Mouse (Mus musculus): ENCODE data around the gene Cnn3. TPM values are rescaled to one million over a fixed set of nuclear protein-coding genes. Genes with fewer than 3 reads are reported as not detected.

Cnn3 gene
- polyA plus RNA-seq, 1 experiment from 2014 or later, result 668 TPM

- peaks cover 13% of the 10 kb centered on the region for H3K36me3 ChIP-seq (ENCODE audit: insufficient read depth, low read length)
- WGBS, result 66% methylated on average over 6 of the region's 6 CpGs
- no peak overlapping the region for H3K27ac ChIP-seq (ENCODE audit: low read length)
- no peak overlapping the region for H3K9ac ChIP-seq (replicated peaks; ENCODE audit: low read length)
- no peak for ATAC-seq (ENCODE audit: low FRiP score, low TSS enrichment)
- H3K27me3 ChIP-seq (ENCODE audit: insufficient read depth, low read length), result no peaks in the 10 kb centered on the region
- peaks cover 62% of the 10 kb centered on the region for H3K4me1 ChIP-seq (ENCODE audit: insufficient read depth, low read length)
- no peak overlapping the region for H3K4me3 ChIP-seq (ENCODE audit: low read length)
- H3K9me3 ChIP-seq (ENCODE audit: low read length), result no peaks in the 10 kb centered on the region
- no peak overlapping the region for H3K4me2 ChIP-seq (replicated peaks; ENCODE audit: low read depth, low read length)
Measured at GRCm38 (mm10) chr3:121444414-121444813, 18.1 kb downstream of the Cnn3 start.

- no peak for ATAC-seq (ENCODE audit: low FRiP score, low TSS enrichment)
- 64% methylated on average over 8 of the region's 8 CpGs for WGBS
- no peak overlapping the region for H3K27ac ChIP-seq (ENCODE audit: low read length)
- peaks cover 26% of the 10 kb centered on the region for H3K36me3 ChIP-seq (ENCODE audit: insufficient read depth, low read length)
- no peak overlapping the region for H3K9ac ChIP-seq (replicated peaks; ENCODE audit: low read length)
- no peak overlapping the region for H3K4me3 ChIP-seq (ENCODE audit: low read length)
- H3K4me1 ChIP-seq (ENCODE audit: insufficient read depth, low read length), result peaks cover 49% of the 10 kb centered on the region
- H3K9me3 ChIP-seq (ENCODE audit: low read length), result no peaks in the 10 kb centered on the region
- no peaks in the 10 kb centered on the region for H3K27me3 ChIP-seq (ENCODE audit: insufficient read depth, low read length)
- H3K4me2 ChIP-seq (replicated peaks; ENCODE audit: low read depth, low read length), result no peak overlapping the region
Measured at GRCm38 (mm10) chr3:121446454-121446853, 20.2 kb downstream of the Cnn3 start.

GRCm38 (mm10) chr3:121448029-121448468 is 21.8 kb downstream of the Cnn3 start:
- Histone ChIP-seq H3K4me1 (ENCODE audit: insufficient read depth, low read length) (peaks cover 37% of the 10 kb centered on the region), H3K27me3 (ENCODE audit: insufficient read depth, low read length) (no peaks in the 10 kb centered on the region), H3K4me3 (ENCODE audit: low read length) (no peak overlapping the region), H3K36me3 (ENCODE audit: insufficient read depth, low read length) (peaks cover 37% of the 10 kb centered on the region), H3K4me2 (replicated peaks; ENCODE audit: low read depth, low read length) (peak overlapping the region; percentile 36), H3K27ac (ENCODE audit: low read length) (peak overlapping the region; percentile 12; the same call in 1 of the 2 replicates), H3K9ac (replicated peaks; ENCODE audit: low read length) (no peak overlapping the region), H3K9me3 (ENCODE audit: low read length) (no peaks in the 10 kb centered on the region)
- 37% methylated on average over 11 of the region's 11 CpGs for WGBS
- ATAC-seq (ENCODE audit: low FRiP score, low TSS enrichment), result peak; percentile 67; the same call in 1 of the 2 replicates

- WGBS, result 57% methylated on average over 8 of the region's 8 CpGs
- 0 out of 2 replicates have a peak, but pooled peaks have one; percentile 17 for ATAC-seq (ENCODE audit: low FRiP score, low TSS enrichment)
- peaks cover 32% of the 10 kb centered on the region for H3K4me1 ChIP-seq (ENCODE audit: insufficient read depth, low read length)
- no peaks in the 10 kb centered on the region for H3K9me3 ChIP-seq (ENCODE audit: low read length)
- H3K4me2 ChIP-seq (replicated peaks; ENCODE audit: low read depth, low read length), result peak overlapping the region; percentile 36
- 0 out of 2 replicates have a peak overlapping the region, but pooled peaks have one; percentile 12 for H3K27ac ChIP-seq (ENCODE audit: low read length)
- no peak overlapping the region for H3K9ac ChIP-seq (replicated peaks; ENCODE audit: low read length)
- no peaks in the 10 kb centered on the region for H3K27me3 ChIP-seq (ENCODE audit: insufficient read depth, low read length)
- H3K4me3 ChIP-seq (ENCODE audit: low read length), result no peak overlapping the region
- peaks cover 37% of the 10 kb centered on the region for H3K36me3 ChIP-seq (ENCODE audit: insufficient read depth, low read length)
Measured at GRCm38 (mm10) chr3:121448606-121449005, 22.3 kb downstream of the Cnn3 start.

- Histone ChIP-seq H3K4me1 (ENCODE audit: insufficient read depth, low read length) (peaks cover 23% of the 10 kb centered on the region), H3K9ac (replicated peaks; ENCODE audit: low read length) (no peak overlapping the region), H3K27ac (ENCODE audit: low read length) (no peak overlapping the region), H3K27me3 (ENCODE audit: insufficient read depth, low read length) (no peaks in the 10 kb centered on the region), H3K4me3 (ENCODE audit: low read length) (no peak overlapping the region), H3K4me2 (replicated peaks; ENCODE audit: low read depth, low read length) (no peak overlapping the region), H3K36me3 (ENCODE audit: insufficient read depth, low read length) (peaks cover 39% of the 10 kb centered on the region), H3K9me3 (ENCODE audit: low read length) (no peaks in the 10 kb centered on the region)
- WGBS, result 61% methylated on average over 8 of the region's 8 CpGs
- ATAC-seq (ENCODE audit: low FRiP score, low TSS enrichment), result no peak
Measured at GRCm38 (mm10) chr3:121449527-121449926, 23.2 kb downstream of the Cnn3 start.

- no peak for ATAC-seq (ENCODE audit: low FRiP score, low TSS enrichment)
- Histone ChIP-seq H3K9ac (replicated peaks; ENCODE audit: low read length) (no peak overlapping the region), H3K4me3 (ENCODE audit: low read length) (no peak overlapping the region), H3K9me3 (ENCODE audit: low read length) (no peaks in the 10 kb centered on the region), H3K4me1 (ENCODE audit: insufficient read depth, low read length) (peaks cover 21% of the 10 kb centered on the region), H3K4me2 (replicated peaks; ENCODE audit: low read depth, low read length) (no peak overlapping the region), H3K27me3 (ENCODE audit: insufficient read depth, low read length) (no peaks in the 10 kb centered on the region), H3K36me3 (ENCODE audit: insufficient read depth, low read length) (peaks cover 55% of the 10 kb centered on the region), H3K27ac (ENCODE audit: low read length) (no peak overlapping the region)
- WGBS, result 73% methylated on average over 10 of the region's 10 CpGs
Measured at GRCm38 (mm10) chr3:121451404-121451803, 25.1 kb downstream of the Cnn3 start.

GRCm38 (mm10) chr3:121458545-121459492 is 32.5 kb downstream of the Cnn3 start:
- no peak for ATAC-seq (ENCODE audit: low FRiP score, low TSS enrichment)
- H3K36me3 ChIP-seq (ENCODE audit: insufficient read depth, low read length), result peaks cover 59% of the 10 kb centered on the region
- no peaks in the 10 kb centered on the region for H3K4me1 ChIP-seq (ENCODE audit: insufficient read depth, low read length)
- H3K27me3 ChIP-seq (ENCODE audit: insufficient read depth, low read length), result no peaks in the 10 kb centered on the region
- H3K27ac ChIP-seq (ENCODE audit: low read length), result peak overlapping the region; percentile 30; the same call in 1 of the 2 replicates
- 55% methylated on average over 14 of the region's 14 CpGs for WGBS
- no peak overlapping the region for H3K4me2 ChIP-seq (replicated peaks; ENCODE audit: low read depth, low read length)
- no peaks in the 10 kb centered on the region for H3K9me3 ChIP-seq (ENCODE audit: low read length)
- H3K4me3 ChIP-seq (ENCODE audit: low read length), result no peak overlapping the region
- H3K9ac ChIP-seq (replicated peaks; ENCODE audit: low read length), result no peak overlapping the region

- 86% methylated on average over 16 of the region's 16 CpGs for WGBS
Measured at GRCm38 (mm10) chr3:121460473-121461193, 34.3 kb downstream of the Cnn3 start.

GRCm38 (mm10) chr3:121461477-121461876 is 35.2 kb downstream of the Cnn3 start:
- Histone ChIP-seq H3K4me2 (replicated peaks; ENCODE audit: low read depth, low read length) (no peak overlapping the region), H3K4me1 (ENCODE audit: insufficient read depth, low read length) (no peaks in the 10 kb centered on the region), H3K36me3 (ENCODE audit: insufficient read depth, low read length) (peaks cover 35% of the 10 kb centered on the region), H3K27ac (ENCODE audit: low read length) (no peak overlapping the region), H3K9me3 (ENCODE audit: low read length) (no peaks in the 10 kb centered on the region), H3K4me3 (ENCODE audit: low read length) (no peak overlapping the region), H3K9ac (replicated peaks; ENCODE audit: low read length) (no peak overlapping the region), H3K27me3 (ENCODE audit: insufficient read depth, low read length) (no peaks in the 10 kb centered on the region)
- 92% methylated on average over 13 of the region's 13 CpGs for WGBS
- ATAC-seq (ENCODE audit: low FRiP score, low TSS enrichment), result no peak

More at GRCm38 (mm10) chr3:121460473-121461193, 34.3 kb downstream of the Cnn3 start:
- no peak overlapping the region for H3K4me3 ChIP-seq (ENCODE audit: low read length)
- H3K36me3 ChIP-seq (ENCODE audit: insufficient read depth, low read length), result peaks cover 44% of the 10 kb centered on the region
- no peak overlapping the region for H3K9ac ChIP-seq (replicated peaks; ENCODE audit: low read length)
- H3K4me1 ChIP-seq (ENCODE audit: insufficient read depth, low read length), result no peaks in the 10 kb centered on the region
- ATAC-seq (ENCODE audit: low FRiP score, low TSS enrichment), result peak; percentile 39
- no peak overlapping the region for H3K4me2 ChIP-seq (replicated peaks; ENCODE audit: low read depth, low read length)
- H3K27ac ChIP-seq (ENCODE audit: low read length), result no peak overlapping the region
- no peaks in the 10 kb centered on the region for H3K27me3 ChIP-seq (ENCODE audit: insufficient read depth, low read length)
- H3K9me3 ChIP-seq (ENCODE audit: low read length), result no peaks in the 10 kb centered on the region

Measured in kidney, embryonic 16.5 days (tissue).